Mouse (Mus musculus): ENCODE measurements around the gene Ifrd2.

Gene Ifrd2

DNA sequence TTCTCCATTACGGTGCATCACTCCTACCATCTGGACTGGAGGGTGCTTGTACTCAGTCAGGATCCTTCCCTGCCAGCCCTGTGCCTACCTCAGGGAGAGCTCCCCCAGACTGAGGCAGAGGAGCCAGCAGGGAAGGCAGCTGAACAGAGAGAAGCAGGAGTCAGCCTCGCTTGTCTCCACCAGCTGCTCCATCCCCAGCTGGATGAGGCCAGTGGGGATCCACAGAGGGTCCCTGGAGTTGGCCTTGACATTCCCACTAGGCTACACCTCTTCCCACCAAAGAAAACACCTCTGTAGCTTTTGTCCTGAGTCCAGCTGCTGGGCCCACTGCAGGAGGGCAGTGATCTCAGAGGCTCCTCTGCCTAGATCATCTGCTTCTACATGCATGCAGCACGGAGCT is 37.5 kb downstream of the Ifrd2 start:
- DNase-seq (ENCODE audit: low spot score): no peak

DNA sequence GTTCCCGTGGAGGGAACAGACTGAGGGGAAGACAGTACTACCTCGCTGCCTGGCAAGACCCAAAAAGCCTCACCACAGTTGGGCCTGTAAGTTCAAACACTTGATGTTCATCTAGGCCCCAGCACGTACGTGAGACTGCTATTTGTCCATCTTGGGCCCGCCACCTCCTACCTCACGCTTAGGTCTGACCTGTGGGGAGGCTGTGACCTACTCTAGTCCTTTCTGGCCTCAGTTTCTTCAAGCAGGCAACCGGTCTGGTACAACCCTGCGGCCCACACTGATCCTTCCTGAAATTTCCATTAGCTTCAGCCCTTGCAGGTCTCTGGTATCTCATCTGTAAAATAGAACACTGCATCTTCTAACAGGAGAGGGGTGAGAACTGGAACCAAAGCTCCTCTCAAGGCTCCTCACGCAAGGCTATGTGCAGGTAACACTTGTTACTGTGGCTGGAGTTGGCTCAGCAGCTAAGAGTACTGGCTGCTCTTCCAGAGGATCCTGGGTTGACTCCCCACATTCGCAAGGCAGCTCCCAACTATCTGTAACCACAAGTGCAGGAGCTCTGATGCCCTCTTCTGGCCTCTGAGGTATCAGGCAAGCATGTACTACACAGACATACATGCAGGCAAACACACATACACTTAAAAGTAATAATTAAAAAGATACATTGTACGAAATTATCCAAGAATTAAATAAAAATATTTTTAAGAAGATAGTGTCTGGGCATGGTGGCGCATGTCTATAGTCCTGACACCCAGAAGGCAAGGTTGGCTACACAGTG is 38.1 kb downstream of the Ifrd2 start:
- DNase-seq (ENCODE audit: low spot score): no peak

DNA sequence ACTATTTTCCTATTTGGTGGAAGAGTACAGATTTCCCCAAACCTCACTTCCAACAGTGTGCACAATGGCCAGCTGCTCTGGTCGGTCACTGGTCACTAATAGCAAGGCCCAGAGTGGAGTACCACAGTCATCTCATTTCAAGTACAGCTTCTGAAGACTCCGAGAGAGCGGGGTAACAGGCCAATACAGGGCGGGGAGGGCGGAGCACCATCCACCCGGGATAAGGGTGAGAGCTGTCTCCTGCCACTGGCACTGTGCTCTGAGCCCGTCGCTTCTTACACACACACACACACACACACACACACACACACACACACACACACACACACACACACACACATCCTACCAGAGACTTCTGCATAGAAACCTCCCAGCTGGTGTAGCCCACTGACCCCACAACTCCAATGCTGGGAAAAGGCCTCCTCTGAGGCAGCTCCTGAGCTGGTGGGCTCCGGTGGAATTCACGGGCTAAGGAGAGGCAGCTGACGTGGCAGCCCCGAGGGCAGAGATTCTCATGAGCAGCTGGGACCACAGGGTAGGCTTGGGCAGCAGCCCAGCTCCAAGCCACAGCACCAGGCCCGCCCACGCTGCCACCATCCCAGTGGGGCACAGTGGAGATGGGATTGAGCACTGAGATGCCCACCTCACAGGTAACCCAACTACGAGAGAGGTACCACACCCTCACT is 38.9 kb downstream of the Ifrd2 start:
- DNase-seq (ENCODE audit: low spot score): no peak

DNA sequence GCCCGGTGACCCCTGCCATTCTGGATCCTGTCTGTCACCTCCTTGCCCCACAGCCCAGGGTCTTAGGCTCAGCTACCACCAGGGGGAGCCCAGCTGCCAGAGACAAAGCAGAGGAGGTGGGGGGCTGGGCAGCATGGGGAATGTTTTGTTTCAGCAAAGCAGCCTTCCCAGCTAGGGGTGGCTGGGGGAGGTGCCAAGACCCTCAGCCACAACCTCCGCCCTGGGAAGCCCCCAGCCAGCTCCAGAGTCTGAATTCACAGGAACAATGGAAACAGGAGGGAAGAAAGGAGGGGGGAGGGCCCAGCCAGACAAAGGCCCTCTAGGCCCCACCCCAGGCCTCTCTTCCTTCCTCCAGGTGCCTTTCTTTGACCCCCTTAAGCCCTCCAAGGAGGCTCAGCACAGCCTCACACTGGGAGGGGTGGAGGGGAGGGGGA is 39.4 kb downstream of the Ifrd2 start:
- DNase-seq (ENCODE audit: low spot score): peak; percentile 79

DNA sequence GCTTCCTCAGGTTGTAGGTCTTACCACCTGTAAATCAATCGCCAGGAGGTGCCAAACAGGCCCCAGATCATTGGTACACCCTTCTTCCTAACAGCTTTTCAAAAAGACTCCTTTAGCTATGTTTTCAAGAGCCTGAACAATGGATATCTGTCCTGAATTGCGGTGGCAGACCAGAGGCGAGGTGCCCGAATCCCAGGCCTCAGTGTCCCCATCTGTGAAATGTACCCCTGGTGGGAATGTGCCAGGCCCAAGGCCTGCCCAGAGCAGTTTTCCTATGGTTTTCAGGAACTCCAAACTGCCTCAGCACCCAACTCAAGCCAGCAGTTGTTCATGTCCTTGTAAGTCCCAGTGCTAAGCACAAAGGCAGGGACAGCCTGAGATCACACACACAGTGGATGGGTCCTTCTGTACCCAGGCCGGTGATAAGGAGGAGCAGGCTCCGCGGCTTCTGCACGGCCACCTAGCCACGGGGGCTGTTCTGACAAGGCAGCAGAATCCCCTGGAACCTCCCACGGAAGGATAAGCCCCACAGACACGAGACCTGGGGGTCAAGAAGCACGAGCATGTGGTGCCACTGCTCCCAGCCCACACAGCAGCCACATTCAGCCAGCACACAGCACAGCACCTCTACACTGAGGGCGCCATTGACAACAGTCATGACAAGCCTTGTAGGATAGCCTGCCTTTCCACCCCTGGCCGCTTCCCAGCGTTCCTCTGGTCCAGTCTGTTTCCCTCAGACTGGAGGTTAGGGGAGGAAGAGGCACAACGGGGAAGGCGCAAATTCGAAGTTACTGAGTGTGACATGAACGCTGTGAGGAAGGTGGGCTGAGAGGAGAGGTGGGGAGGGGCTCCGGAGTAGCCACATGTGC is 40.2 kb downstream of the Ifrd2 start:
- DNase-seq (ENCODE audit: low spot score): no peak

DNA sequence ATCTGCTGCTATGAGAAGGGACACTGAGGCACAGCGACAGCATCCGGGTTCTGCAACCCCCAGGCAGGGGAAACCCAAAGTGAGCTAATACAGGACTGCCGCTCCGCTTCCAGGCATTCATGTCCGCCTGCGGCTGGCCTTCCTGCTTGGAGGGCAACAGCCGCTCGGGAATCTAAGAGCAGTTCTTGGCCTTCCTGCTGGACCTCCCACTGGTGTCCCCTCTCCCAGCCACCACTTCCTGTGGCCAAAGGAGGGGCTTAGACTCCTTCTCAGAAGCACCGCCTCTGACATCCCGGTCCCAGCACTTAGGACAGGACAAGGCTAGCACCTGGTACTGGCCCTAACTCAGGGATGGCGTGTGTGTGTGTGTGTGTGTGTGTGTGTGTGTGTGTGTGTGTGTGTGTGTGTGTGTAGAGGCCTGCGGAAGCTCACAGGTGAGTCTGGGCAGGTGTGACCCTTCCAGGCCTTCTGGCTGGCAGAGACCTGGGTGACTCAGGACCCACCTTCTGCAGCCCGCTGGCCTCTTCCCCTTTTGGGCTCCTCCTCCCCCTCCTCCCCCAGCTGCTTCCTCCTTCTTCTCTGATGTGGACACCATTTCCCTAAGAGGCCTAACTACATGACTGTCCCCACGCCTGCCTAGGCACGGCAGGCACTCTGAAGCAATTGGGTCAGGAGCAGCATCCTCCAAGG is 41.4 kb downstream of the Ifrd2 start:
- DNase-seq (ENCODE audit: low spot score): no peak

DNA sequence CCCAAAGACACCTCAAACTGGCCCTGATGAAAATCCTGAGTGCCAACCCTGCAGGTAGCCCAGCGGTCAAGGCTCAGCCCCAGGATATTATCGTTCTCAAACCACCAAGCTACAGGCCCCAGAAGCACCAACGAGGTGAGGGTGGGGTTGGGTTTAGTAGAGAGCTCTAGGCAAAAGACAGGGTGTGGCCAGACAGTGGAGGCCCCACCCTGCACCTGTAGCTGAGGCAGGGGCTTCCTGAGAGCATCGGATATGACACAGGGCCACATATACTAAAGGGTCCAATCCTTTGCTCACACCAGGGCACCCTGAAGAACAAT is 41.9 kb downstream of the Ifrd2 start:
- DNase-seq (ENCODE audit: low spot score): no peak

DNA sequence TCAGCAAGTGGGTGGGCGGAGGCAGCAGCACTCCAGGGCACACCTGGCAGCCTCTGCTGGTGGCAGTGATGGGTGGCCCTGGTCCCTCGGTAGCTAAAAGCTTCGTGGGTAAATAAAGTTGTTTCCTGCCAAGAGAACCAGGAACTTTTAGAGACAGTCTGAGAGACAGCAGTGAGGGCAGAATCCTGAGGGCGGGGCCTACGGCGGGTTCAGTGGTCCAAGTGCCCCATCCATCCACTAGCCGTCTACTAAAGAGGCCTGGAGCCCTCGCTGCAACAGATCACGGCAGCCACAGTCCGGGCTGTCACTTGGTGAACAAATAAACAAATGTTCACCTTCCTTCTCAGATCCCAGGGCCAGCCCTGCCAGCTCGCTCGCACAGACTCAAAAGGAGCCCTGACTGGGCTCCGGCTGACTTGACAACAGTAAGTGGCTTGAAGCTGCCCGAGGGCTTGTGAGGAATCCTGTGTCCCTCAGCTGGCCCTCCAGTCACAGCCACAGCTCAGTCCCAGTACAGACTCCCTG is 42.5 kb downstream of the Ifrd2 start:
- no peak for DNase-seq (ENCODE audit: low spot score)

DNA sequence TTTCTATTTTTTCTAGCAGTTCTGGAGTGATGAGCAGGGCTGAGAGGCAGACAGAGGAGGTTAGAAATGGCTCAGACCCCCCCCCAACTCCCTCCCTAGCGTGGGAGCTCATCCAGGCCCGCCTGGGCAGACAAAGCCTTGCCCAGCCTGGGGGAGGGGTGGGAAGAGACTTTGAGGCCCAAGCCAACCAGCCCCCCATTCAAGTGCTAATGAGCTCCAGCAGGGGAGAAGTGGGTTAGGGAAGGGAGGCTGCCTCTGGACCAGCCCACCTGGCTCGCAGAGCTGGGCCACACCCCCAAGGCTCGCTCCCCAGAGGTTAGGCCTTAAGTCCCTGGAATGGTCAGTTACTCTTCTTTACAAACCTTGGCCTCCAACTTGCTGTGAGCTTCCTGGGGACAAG is 43.1 kb downstream of the Ifrd2 start:
- DNase-seq (ENCODE audit: low spot score): no peak

DNA sequence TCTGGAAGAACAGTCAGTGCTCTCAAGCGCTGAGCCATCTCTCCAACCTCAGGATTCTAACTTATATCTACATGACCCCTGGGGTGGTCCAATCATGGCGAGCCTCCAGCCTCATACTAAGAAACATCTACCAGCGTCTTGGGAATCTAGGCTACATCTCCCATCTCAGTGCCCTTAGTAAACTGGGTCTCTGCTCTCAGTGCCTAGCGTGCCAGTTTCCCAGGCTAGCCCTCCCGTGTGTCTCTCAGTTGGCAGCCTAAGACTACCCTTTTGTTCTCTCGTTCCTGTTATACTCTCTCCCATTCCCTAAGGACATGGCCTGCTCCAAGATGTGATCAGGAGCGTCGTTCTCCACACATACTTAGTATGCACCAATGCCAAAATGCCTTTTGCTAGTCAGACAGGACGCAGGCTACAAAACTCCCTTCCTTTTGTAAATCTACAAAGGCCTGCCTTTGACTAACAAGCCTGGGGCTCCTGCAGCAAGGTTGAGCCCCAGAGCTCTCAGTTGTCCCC is 43.9 kb downstream of the Ifrd2 start:
- no peak for DNase-seq (ENCODE audit: low spot score)

DNA sequence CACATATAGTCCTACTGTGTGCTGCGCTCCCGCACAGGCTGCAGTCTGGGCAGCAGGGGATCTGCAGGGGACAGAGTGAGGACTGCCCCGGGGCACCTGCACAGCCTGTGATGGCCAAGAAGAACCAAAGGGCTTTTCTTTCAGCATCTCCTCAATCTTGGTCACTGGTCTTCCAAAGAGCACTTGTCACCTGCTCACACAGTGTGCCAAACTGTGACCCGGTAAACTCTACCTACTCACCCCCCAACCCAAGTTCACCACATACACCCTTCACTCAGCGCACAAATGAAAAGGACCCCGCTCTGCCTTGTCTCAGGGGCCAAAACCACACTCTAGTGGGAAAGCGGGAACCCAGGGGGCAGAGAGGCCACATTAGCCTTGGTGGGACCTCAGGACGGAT is 44.4 kb downstream of the Ifrd2 start:
- no peak for DNase-seq (ENCODE audit: low spot score)

DNA sequence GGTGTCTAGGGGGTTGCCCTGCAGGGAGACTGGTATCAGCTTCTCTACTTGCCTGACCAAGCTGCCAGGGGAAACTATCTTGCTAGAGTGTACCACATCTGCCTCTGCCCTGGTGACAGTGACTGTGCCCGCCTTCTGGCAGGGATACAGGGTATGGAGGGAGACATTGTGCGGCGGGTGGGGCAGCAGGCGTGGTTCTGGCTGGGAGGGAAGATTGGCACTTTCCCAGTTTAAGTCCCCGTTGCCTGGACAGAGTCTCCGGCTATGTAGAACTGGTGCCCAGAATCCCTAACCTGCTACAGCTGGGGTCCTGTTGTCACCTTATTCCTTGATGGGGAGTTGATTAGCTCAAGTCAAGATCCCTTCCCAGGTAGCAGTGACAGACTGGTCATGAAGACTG is 45.0 kb downstream of the Ifrd2 start:
- DNase-seq (ENCODE audit: low spot score): no peak

DNA sequence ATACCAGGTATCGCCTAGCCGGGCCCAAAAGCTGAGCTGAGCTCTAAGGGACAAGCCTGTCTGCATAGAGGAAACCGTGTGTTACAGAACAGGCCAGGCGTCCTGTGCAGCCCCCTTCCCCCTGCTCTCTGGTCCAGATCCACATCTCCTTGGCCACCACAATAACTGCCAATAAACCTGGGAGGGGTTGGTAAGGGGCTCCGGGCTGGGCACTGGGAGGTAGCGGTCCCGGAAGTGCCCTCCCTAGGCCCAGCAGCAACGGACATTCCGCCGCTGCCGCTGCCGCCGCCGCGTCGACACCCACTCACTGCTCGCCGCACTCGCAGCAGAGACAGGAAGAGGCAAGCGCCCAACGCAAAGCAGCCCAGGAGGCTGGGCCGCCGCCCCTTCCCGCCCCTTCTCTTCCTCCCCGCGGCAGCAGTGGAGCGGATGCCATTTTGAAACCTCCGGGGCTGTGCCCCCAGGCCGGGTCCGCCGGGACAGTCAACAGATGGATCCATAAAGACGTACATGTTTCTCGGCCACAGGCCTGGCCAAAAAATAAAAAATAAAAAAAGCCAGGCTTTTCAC is 45.7 kb downstream of the Ifrd2 start:
- DNase-seq (ENCODE audit: low spot score): peak; percentile 83

DNA sequence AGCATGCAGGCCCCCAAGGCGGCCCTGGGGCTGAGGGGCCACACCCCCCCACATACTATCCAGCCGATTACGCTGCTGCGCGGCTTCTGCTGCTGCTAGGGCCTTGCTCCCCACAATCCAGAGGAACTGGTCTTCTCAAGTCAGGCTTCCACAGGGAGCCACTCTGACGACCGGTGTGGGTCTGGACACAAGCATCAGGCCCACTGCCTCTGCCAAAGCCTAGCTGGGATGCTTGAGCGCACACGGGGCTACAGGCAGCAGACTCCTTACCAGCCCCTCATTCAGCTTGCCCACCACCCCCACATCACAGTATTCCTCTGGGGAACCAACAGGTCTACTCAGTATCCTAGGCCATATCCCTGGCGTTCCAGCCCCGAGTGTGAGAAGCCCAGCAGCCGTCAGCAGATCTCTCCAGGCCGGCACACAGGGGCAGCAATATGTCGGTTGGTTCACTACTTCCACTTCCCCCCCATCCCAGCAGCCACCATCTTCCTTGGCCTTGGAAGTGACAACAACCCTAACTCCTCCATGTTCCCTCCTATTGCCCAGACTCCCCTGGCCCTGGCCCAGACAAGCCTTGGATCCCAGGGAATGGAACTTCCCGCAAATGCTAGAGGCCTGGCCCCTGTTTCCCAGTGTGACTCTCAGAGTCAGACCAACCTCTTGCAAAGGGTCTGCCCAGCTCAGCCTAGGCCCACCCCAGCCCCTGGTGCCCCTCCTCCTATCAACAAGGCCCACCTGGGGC is 46.4 kb downstream of the Ifrd2 start:
- peak; percentile 43 for DNase-seq (ENCODE audit: low spot score)

DNA sequence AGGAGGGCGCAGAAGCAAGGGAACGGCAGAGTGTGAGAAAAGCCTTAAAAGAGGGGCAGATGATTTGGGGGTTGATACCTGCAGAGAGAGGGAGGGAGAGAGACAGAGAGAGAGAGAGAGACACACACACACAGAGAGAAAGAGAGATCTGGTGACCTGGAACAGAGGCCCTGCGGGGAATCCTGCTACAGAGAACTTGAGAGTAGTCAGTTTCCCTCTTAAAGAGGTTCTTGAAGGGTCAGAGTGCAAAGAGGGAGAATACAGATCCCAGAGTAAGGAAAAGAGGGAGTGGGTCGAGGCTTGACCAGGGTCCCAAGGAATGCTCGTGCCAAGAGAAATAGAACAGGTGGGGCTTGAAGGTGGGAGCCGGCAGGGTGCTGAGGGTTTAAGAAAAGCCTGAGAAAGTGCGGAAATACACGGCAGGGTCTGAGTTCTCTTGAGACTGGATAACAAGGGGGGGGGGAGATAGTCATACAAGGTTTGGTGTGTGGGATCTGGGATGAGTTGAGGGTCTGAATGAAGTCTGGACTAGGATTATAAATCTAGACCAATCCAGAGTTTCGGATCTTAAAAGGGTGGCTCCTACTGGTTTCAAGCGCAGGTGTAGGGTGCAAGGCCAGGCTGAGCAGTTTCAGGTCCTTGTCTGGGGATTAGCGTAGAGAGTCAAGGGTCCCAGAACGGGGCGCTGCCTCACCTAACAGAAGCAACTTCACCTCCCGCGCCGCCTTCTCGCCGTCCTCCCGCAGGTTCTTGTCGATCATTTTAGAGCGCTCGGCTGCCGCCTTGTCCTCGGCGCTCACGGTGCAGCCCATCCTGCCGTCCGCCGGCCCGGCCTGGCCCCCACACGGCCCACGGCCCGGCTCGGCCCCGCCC is 47.2 kb downstream of the Ifrd2 start:
- DNase-seq (ENCODE audit: low spot score): no peak

DNA sequence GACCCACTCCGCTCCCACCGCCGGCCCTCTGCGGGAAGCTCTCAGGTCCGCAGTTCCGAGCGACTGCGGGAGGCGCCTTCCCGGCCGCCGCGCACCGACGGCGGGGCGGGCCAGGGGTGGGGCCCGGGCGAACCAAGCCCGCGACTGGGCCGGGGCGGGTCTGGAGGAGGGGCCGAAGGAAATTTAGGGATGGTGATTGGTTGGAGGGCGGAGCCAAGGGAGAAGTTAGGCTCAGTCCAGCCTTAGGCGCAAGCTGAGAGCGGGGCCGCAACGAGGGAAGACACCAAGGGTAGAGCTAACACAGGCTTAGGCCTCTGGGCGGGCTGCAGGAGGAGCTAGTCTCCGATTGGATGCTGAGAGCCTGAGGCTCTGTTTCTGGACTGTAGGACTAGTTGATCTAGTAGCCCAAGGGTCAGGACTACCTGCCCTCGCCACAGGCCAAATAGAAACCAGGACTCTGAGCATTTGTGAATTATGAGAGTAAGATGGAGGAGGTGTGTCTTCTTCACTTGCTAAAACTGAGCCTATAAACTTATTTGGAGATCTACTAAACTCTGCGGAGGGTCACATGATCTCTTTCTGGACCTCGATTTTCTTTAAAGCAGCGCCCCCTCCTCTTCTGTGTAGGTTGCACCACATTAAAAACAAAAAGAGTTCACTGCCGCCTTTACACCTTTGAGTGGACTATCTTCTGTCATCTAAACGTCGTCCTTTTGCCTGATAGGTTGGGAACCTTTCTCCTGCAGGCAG is 48.0 kb downstream of the Ifrd2 start, which contains the start of gene Gnai2:
Gene Gnai2 (minus strand): TSS at position 89 of the 750 bp plus-strand sequence.
- DNase-seq (ENCODE audit: low spot score): peak; percentile 97

DNA sequence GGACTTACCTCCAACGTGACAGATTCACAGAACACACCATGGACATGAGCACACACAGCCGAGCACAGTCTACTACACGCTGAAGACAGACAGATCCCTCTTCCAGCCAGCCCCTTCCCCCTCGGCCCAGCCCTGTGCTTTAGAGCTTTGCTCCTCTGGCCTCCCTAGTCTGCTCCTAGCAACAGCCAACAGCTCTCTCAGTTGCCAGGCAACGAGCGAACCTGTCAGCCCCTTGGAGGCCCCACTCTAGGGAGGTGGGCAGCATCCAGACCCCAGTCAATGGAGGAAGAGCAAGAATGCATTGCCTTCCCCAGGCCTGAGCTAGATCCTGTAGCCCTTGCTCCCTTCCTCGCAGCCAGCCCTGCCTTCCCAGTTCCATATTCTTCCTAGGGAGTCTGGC is 49.6 kb downstream of the Ifrd2 start:
- DNase-seq (ENCODE audit: low spot score): no peak

DNA sequence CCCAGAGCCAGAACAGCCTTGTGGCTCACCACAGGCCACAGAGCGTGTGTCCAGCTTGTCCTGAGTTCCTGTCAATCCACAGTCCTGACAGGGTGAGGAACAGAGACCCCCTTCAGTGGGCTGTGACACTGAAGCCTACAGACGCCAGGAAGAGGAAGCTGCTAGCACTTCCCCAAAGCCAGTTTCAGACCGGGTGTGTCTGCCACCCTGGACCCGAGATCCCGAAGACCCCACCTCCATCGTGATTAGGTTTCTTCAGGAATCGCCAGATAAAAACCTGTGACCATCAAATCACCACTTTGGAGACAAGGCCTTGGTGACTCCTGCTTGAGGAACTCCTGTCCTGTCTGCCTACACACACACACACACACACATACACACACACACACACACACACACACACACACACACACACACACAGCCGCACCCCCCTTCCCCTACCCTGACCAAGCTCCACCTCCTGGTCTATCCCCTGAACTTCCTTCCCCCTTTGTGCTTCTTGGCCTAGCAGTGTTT is 52.9 kb downstream of the Ifrd2 start:
- no peak for DNase-seq (ENCODE audit: low spot score)

DNA sequence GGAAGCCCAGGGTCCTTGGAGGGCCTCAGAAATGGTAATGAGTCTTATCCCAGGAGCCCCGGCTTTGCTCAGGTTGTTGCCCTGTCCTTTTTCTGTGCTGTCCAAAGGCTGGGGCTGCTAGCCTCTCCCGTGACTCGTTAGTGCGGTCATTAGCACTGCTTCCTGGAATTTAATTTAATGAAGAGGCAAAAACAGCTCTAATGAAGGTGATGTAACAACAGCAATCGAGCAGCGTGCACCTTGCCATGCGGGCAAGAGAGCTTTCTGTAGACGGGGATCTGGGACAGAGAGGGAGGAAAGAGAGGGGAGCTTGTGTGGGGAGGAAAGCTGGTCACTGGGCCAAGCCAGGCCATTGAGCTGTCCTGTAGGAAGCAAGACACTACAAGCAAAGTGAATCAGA is 54.2 kb downstream of the Ifrd2 start:
- no peak for DNase-seq (ENCODE audit: low spot score)
